Comparison of ENCODE assay signal across 11 mouse cellular contexts in the genomic region with DNA sequence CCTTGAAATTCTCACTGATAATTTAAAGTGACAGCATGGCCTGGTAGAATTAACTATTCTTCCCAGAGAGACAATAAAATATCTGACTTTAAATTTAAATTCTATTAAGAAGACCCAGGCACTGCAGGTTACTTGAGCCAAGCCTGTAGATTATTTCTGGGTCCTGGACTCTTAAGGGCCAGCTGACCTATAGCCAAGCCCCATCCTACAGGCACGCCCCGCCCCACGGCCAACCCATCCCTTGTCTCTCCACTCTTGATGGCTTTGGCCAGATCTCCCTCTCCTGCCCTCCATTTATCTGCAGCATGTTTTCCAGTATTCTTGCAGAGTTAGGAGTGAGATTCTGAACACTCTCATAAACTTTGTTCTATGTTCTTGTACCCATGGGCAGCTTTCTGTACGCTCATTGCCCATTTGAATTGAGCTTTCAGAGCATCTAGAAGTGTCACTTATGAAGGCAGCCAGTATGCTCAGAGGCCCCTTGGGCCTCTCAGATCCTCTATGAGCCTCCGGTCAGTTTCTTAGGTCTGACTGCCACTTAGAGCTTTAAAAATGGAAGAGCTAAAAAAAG.
DNase-seq lines count a peak whose midpoint lies in the region; ATAC-seq and TF ChIP-seq lines count a peak whose summit lies in the region.
"Had no signal": no experiment of that assay in that cellular context is flagged by ENCODE, and none has a peak within 500 bp of the region (broad histone marks: within the 10 kb centered on the region; RNA-seq: fewer than 3 reads in every experiment).

No protein-coding gene starts in this region.

- WGBS in neural tube, embryonic 12.5 days = 44% methylated on average over 5 of the region's 5 CpGs
- WGBS in forebrain, postnatal 0 days = 43% methylated on average over 5 of the region's 5 CpGs
- WGBS in midbrain, embryonic 13.5 days = 36% methylated on average over 5 of the region's 5 CpGs
- 83% methylated on average over 5 of the region's 5 CpGs for whole genome bisulfite sequencing in lung, adult 2 months

- TF ChIP-seq CTCF in forebrain, postnatal 0 days (IDR thresholded peaks at IDR 0.05; ENCODE audit: low read depth) = no peak
- no peak for TF ChIP-seq CTCF in lung, adult 2 months (IDR thresholded peaks at IDR 0.05; ENCODE audit: insufficient read depth, low read length)

- H3K36me3 ChIP-seq in neural tube, embryonic 12.5 days = no peaks in the 10 kb centered on the region
- no peaks in the 10 kb centered on the region for H3K36me3 ChIP-seq in forebrain, postnatal 0 days (ENCODE audit: insufficient read depth)
- H3K36me3 ChIP-seq in midbrain, embryonic 13.5 days = no peaks in the 10 kb centered on the region
- H3K36me3 ChIP-seq: stomach, embryonic 15.5 days had no signal

- H3K27ac ChIP-seq in neural tube, embryonic 12.5 days = 0 out of 2 replicates have a peak overlapping the region, but pooled peaks have one; percentile 11
- peak overlapping the region; percentile 77 for H3K27ac ChIP-seq in forebrain, postnatal 0 days (ENCODE audit: low read depth, low read length)
- H3K27ac ChIP-seq in midbrain, embryonic 13.5 days = peak overlapping the region; percentile 78
- H3K27ac ChIP-seq: liver, embryonic 14.5 days; stomach, embryonic 15.5 days had no signal

- peaks cover 30% of the 10 kb centered on the region for H3K4me1 ChIP-seq in neural tube, embryonic 12.5 days
- H3K4me1 ChIP-seq in forebrain, postnatal 0 days (ENCODE audit: insufficient read depth) = peaks cover 5% of the 10 kb centered on the region; the same call in 1 of the 2 replicates
- H3K4me1 ChIP-seq in midbrain, embryonic 13.5 days (replicated peaks) = peaks cover 45% of the 10 kb centered on the region
- peaks cover 8% of the 10 kb centered on the region for H3K4me1 ChIP-seq in lung, adult 2 months (ENCODE audit: control insufficient read depth, insufficient read depth, low read length)

- no peaks in the 10 kb centered on the region for H3K27me3 ChIP-seq in neural tube, embryonic 12.5 days (replicated peaks)
- H3K27me3 ChIP-seq in forebrain, postnatal 0 days (ENCODE audit: insufficient read depth, low read length) = no peaks in the 10 kb centered on the region
- H3K27me3 ChIP-seq in midbrain, embryonic 13.5 days = no peaks in the 10 kb centered on the region
- H3K27me3 ChIP-seq: stomach, embryonic 15.5 days had no signal

- no peak overlapping the region for H3K4me2 ChIP-seq in neural tube, embryonic 12.5 days (replicated peaks)
- no peak overlapping the region for H3K4me2 ChIP-seq in forebrain, postnatal 0 days (ENCODE audit: low read depth)
- H3K4me2 ChIP-seq in midbrain, embryonic 13.5 days (replicated peaks) = no peak overlapping the region

- no peaks in the 10 kb centered on the region for H3K9me3 ChIP-seq in neural tube, embryonic 12.5 days
- no peaks in the 10 kb centered on the region for H3K9me3 ChIP-seq in forebrain, postnatal 0 days (ENCODE audit: low read length)
- H3K9me3 ChIP-seq in midbrain, embryonic 13.5 days = no peaks in the 10 kb centered on the region
- H3K9me3 ChIP-seq: stomach, embryonic 15.5 days had no signal

- no peak for DNase-seq in neural tube, embryonic 10.5 days (ENCODE audit: extremely low spot score, low spot score)
- no peak for DNase-seq in forebrain, postnatal 0 days
- DNase-seq in liver = no peak
- DNase-seq in lung, adult 2 months = no peak
- DNase-seq: adrenal gland, postnatal 25 days; kidney, adult 18-20 months had no signal

- TF ChIP-seq POLR2A in lung, adult 2 months (IDR thresholded peaks at IDR 0.05; ENCODE audit: borderline replicate concordance, extremely low read depth, low read depth, low read length) = no peak

- no peak overlapping the region for H3K4me3 ChIP-seq in neural tube, embryonic 12.5 days
- no peak overlapping the region for H3K4me3 ChIP-seq in forebrain, postnatal 0 days (ENCODE audit: low read depth, low read length)
- H3K4me3 ChIP-seq in midbrain, embryonic 13.5 days (replicated peaks) = no peak overlapping the region
- no peak overlapping the region for H3K4me3 ChIP-seq in lung, adult 2 months (replicated peaks; ENCODE audit: extremely low read depth, low read depth, low read length)

- no peak overlapping the region for H3K9ac ChIP-seq in neural tube, embryonic 12.5 days
- H3K9ac ChIP-seq in forebrain, postnatal 0 days = no peak overlapping the region
- no peak overlapping the region for H3K9ac ChIP-seq in midbrain, embryonic 13.5 days (replicated peaks)
- H3K9ac ChIP-seq: liver, embryonic 14.5 days; stomach, embryonic 15.5 days had no signal

- no peak for ATAC-seq in neural tube, embryonic 12.5 days (ENCODE audit: low FRiP score, low read depth)
- no peak for ATAC-seq in forebrain, postnatal 0 days
- ATAC-seq in midbrain, embryonic 13.5 days = no peak
- no peak for ATAC-seq in granulocyte monocyte progenitor cell, adult 5-6 weeks (replicated peaks; ENCODE audit: poor library complexity, severe bottlenecking)

Comparison
In these comparisons a context has a peak if more than half of its experiments do, and no peak if none do; other contexts are left out.
1. H3K27ac ChIP-seq: peak in every context shown above with its lines; median percentile 78 in midbrain, embryonic 13.5 days; 77 in forebrain, postnatal 0 days; 11 in neural tube, embryonic 12.5 days.